Mouse (Mus musculus) CH12.LX (cell line): ENCODE measurements at regions not wholly inside any gene's neighbourhood (a gene's known extent, or its start where the extent isn't known, plus 50 kb on each side); places are given as distances from the start of the nearest gene placed in this dataset.

Experiments
- CTCF ChIP-seq, 2 experiments: IDR thresholded peaks in 1 of 2; conservative IDR thresholded peaks in 1 of 2; 2 replicates each; pipeline ENCODE4 v1.5.1; 2011 to 2012; ENCODE audit warnings: low read depth in 2 of 2, low read length in 2 of 2, improper control_type of control experiment in 1 of 2, inconsistent platforms in 1 of 2, mild to moderate bottlenecking in 1 of 2, moderate library complexity in 1 of 2
- EP300 ChIP-seq: IDR thresholded peaks from 2 replicates; pipeline ENCODE4 v1.6.1; 2011; ENCODE audit warnings: low read length, improper control_type of control experiment
- ETS1 ChIP-seq: conservative IDR thresholded peaks from 2 replicates; pipeline ENCODE4 v1.6.1; 2012; ENCODE audit warnings: low read depth, mild to moderate bottlenecking, inconsistent platforms, low read length, improper control_type of control experiment, moderate library complexity
- JUND ChIP-seq: conservative IDR thresholded peaks from 2 replicates; pipeline ENCODE4 v1.6.1; 2011; ENCODE audit warnings: low read depth, low read length, improper control_type of control experiment
- KAT2A ChIP-seq: IDR thresholded peaks from 2 replicates; pipeline ENCODE4 v1.6.1; 2012; ENCODE audit warnings: low read length, improper control_type of control experiment, inconsistent platforms; ENCODE audit not compliant: insufficient replicate concordance
- MXI1 ChIP-seq: IDR thresholded peaks from 2 replicates; pipeline ENCODE4 v1.6.1; 2011; ENCODE audit warnings: mild to moderate bottlenecking, low read depth, low read length, improper control_type of control experiment
- POLR2A ChIP-seq: IDR thresholded peaks from 2 replicates; pipeline ENCODE4 v1.6.1; 2011; ENCODE audit warnings: low read depth, mild to moderate bottlenecking, improper control_type of control experiment, low read length
- POLR2AphosphoS2 ChIP-seq: IDR thresholded peaks from 2 replicates; pipeline ENCODE4 v1.6.1; 2011; ENCODE audit warnings: low read depth, low read length, improper control_type of control experiment
- SMC3 ChIP-seq: IDR thresholded peaks from 2 replicates; pipeline ENCODE4 v1.6.1; 2011; ENCODE audit warnings: low read depth, low read length, improper control_type of control experiment
- TBP ChIP-seq: conservative IDR thresholded peaks from 2 replicates; pipeline ENCODE4 v1.6.1; 2011; ENCODE audit warnings: low read depth, low read length, improper control_type of control experiment

- TF ChIP-seq CTCF (conservative IDR thresholded peaks at IDR 0.05 in 1 of 2, IDR thresholded peaks at IDR 0.05 in 1 of 2; ENCODE audit: low read depth in 2 of 2, low read length in 2 of 2) (peak in 1 of 2 experiments; percentile 34; a peak in 2 of 4 replicates), POLR2A (no peak), TBP (no peak), POLR2AphosphoS2 (no peak), SMC3 (peak; percentile 21), ETS1 (no peak), EP300 (no peak), KAT2A (no peak), JUND (no peak), MXI1 (no peak)
Observed at GRCm38 (mm10) chr4:47807877-47808276, 237.1 kb upstream of the Nr4a3 start.
